ENCODE assay signal across 15 mouse cellular contexts in the genomic region with DNA sequence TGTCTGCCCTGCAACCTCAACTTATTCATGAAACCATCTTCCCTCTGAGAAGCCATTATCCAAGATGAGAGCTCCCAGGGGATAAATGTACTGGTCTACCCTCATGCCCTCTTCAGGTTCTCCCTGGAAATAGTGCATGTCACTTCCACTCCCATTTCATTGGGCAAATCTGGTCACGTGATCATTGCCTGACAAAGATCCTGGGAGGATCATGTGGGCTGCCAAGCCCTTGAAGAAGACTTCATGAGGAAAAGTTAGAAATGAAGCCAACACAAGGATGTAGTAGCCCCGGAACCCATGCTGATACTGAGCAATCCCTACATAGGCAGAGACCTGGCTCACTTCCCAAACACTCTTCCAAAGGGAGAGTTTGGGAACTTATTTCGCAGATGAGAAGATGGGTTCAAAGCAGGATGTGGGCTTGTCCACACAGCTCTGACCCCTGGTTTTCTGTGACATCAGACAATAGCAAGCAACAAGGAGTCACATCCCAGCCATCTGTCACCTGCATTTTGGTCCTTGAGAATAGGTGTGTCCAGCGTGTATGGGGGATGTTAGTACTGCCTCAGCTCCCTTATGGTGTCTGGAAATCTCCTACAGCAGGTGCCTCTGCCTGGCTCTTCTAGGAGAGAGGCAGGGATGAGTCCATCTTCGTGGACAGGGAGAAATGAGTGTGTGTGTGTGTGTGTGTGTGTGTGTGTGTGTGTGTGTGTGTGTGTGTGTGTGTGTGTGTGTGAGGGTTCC. TPM values are rescaled to one million over a fixed set of nuclear protein-coding genes. Genes with fewer than 3 reads are reported as not detected.
DNase-seq lines count a peak whose midpoint lies in the region; ATAC-seq lines count a peak whose summit lies in the region.
"Had no signal": no experiment of that assay in that cellular context is flagged by ENCODE, and none has a peak within 500 bp of the region (broad histone marks: within the 10 kb centered on the region; RNA-seq: fewer than 3 reads in every experiment).

No protein-coding gene starts in this region.

- no peaks in the 10 kb centered on the region for H3K9me3 ChIP-seq in hindbrain, embryonic 15.5 days
- no peaks in the 10 kb centered on the region for H3K9me3 ChIP-seq in hindbrain, embryonic 14.5 days (ENCODE audit: control insufficient read depth, low read length)
- H3K9me3 ChIP-seq in limb, embryonic 12.5 days = peaks cover 2% of the 10 kb centered on the region; the same call in 1 of the 2 replicates
- no peaks in the 10 kb centered on the region for H3K9me3 ChIP-seq in limb, embryonic 10.5 days (replicated peaks)
- H3K9me3 ChIP-seq in limb, embryonic 15.5 days = no peaks in the 10 kb centered on the region
- H3K9me3 ChIP-seq: embryonic facial prominence, embryonic 13.5 days; midbrain, embryonic 13.5 days had no signal

- H3K4me2 ChIP-seq in hindbrain, embryonic 15.5 days = no peak overlapping the region
- H3K4me2 ChIP-seq in hindbrain, embryonic 14.5 days (replicated peaks) = no peak overlapping the region
- H3K4me2 ChIP-seq in limb, embryonic 12.5 days = no peak overlapping the region
- H3K4me2 ChIP-seq in limb, embryonic 15.5 days = no peak overlapping the region
- H3K4me2 ChIP-seq: embryonic facial prominence, embryonic 13.5 days; midbrain, embryonic 13.5 days had no signal

- H3K36me3 ChIP-seq in hindbrain, embryonic 15.5 days = no peaks in the 10 kb centered on the region
- no peaks in the 10 kb centered on the region for H3K36me3 ChIP-seq in hindbrain, embryonic 14.5 days (replicated peaks; ENCODE audit: control insufficient read depth, insufficient read depth)
- peaks cover 32% of the 10 kb centered on the region for H3K36me3 ChIP-seq in limb, embryonic 12.5 days
- peaks cover 23% of the 10 kb centered on the region for H3K36me3 ChIP-seq in limb, embryonic 10.5 days
- peaks cover 28% of the 10 kb centered on the region for H3K36me3 ChIP-seq in limb, embryonic 15.5 days
- H3K36me3 ChIP-seq: midbrain, embryonic 13.5 days had no signal

- 73% methylated on average over 5 of the region's 5 CpGs for WGBS in hindbrain, embryonic 15.5 days
- WGBS in hindbrain, embryonic 14.5 days = 93% methylated on average over 5 of the region's 5 CpGs
- 89% methylated on average over 5 of the region's 5 CpGs for WGBS in limb, embryonic 12.5 days
- 91% methylated on average over 5 of the region's 5 CpGs for WGBS in limb, embryonic 10.5 days
- WGBS in limb, embryonic 15.5 days = 87% methylated on average over 5 of the region's 5 CpGs

- H3K27ac ChIP-seq in hindbrain, embryonic 15.5 days (replicated peaks) = 0 out of 2 replicates have a peak overlapping the region, but pooled peaks have one; percentile 34
- H3K27ac ChIP-seq in hindbrain, embryonic 14.5 days = no peak overlapping the region
- no peak overlapping the region for H3K27ac ChIP-seq in limb, embryonic 12.5 days
- H3K27ac ChIP-seq in limb, embryonic 10.5 days = no peak overlapping the region
- H3K27ac ChIP-seq in limb, embryonic 15.5 days = peak overlapping the region; percentile 27
- H3K27ac ChIP-seq: midbrain, embryonic 13.5 days had no signal

- H3K27me3 ChIP-seq in hindbrain, embryonic 15.5 days = no peaks in the 10 kb centered on the region
- no peaks in the 10 kb centered on the region for H3K27me3 ChIP-seq in hindbrain, embryonic 14.5 days (ENCODE audit: control insufficient read depth, insufficient read depth, low read length)
- H3K27me3 ChIP-seq in limb, embryonic 12.5 days = no peaks in the 10 kb centered on the region
- H3K27me3 ChIP-seq in limb, embryonic 10.5 days (ENCODE audit: low read depth, poor library complexity, severe bottlenecking) = no peaks in the 10 kb centered on the region
- H3K27me3 ChIP-seq in limb, embryonic 15.5 days = no peaks in the 10 kb centered on the region
- H3K27me3 ChIP-seq: CH12.LX; embryonic facial prominence, embryonic 13.5 days; midbrain, embryonic 13.5 days; Patski had no signal

- peak; percentile 10 for DNase-seq in cerebellum, adult 11-12 months
- no peak for DNase-seq in cerebellum, adult 8-10 months
- no peak for DNase-seq in hindbrain, embryonic 14.5 days (ENCODE audit: low spot score)
- no peak for DNase-seq in limb, embryonic 10.5 days (ENCODE audit: low spot score)
- no peak for DNase-seq in testis, postnatal 14 days (ENCODE audit: low spot score)
- DNase-seq: cerebellum, adult 11 months; kidney, postnatal 14 days; right cerebral cortex, postnatal 14 days had no signal

- H3K4me1 ChIP-seq in hindbrain, embryonic 15.5 days (replicated peaks) = 0 out of 2 replicates have a peak, but pooled peaks cover 6% of the 10 kb centered on the region
- H3K4me1 ChIP-seq in hindbrain, embryonic 14.5 days (replicated peaks; ENCODE audit: control insufficient read depth, insufficient read depth, low read length) = 0 out of 2 replicates have a peak, but pooled peaks cover 6% of the 10 kb centered on the region
- peaks cover 13% of the 10 kb centered on the region for H3K4me1 ChIP-seq in limb, embryonic 12.5 days (replicated peaks)
- H3K4me1 ChIP-seq in limb, embryonic 10.5 days = peaks cover 17% of the 10 kb centered on the region
- peaks cover 24% of the 10 kb centered on the region for H3K4me1 ChIP-seq in limb, embryonic 15.5 days
- H3K4me1 ChIP-seq: midbrain, embryonic 13.5 days had no signal

- ATAC-seq in hindbrain, embryonic 15.5 days (ENCODE audit: low FRiP score, low read depth) = no peak
- no peak for ATAC-seq in hindbrain, embryonic 14.5 days (ENCODE audit: low FRiP score)
- 0 out of 2 replicates have a peak, but pooled peaks have one; percentile 19 for ATAC-seq in limb, embryonic 12.5 days (ENCODE audit: insufficient number of reproducible peaks, insufficient read depth, low FRiP score, low TSS enrichment, low read depth)
- no peak for ATAC-seq in limb, embryonic 15.5 days (ENCODE audit: insufficient number of reproducible peaks, low FRiP score, low TSS enrichment, low read depth)

- no peak overlapping the region for H3K4me3 ChIP-seq in hindbrain, embryonic 15.5 days
- H3K4me3 ChIP-seq in hindbrain, embryonic 14.5 days (replicated peaks; ENCODE audit: low read length) = no peak overlapping the region
- H3K4me3 ChIP-seq in limb, embryonic 12.5 days (replicated peaks) = no peak overlapping the region
- H3K4me3 ChIP-seq in limb, embryonic 10.5 days = no peak overlapping the region
- H3K4me3 ChIP-seq in limb, embryonic 15.5 days = no peak overlapping the region
- H3K4me3 ChIP-seq: embryonic facial prominence, embryonic 13.5 days; midbrain, embryonic 13.5 days had no signal

- no peak overlapping the region for H3K9ac ChIP-seq in hindbrain, embryonic 15.5 days
- no peak overlapping the region for H3K9ac ChIP-seq in hindbrain, embryonic 14.5 days
- H3K9ac ChIP-seq in limb, embryonic 12.5 days (replicated peaks) = no peak overlapping the region
- H3K9ac ChIP-seq in limb, embryonic 15.5 days = no peak overlapping the region
- H3K9ac ChIP-seq: embryonic facial prominence, embryonic 13.5 days; midbrain, embryonic 13.5 days had no signal

RNA-seq across cellular contexts. Expression of gene Dhrs3, which starts 36.2 kb away (rescaled TPM):
- polyA plus RNA-seq in hindbrain, embryonic 15.5 days (2015; fragmentation: Nextera tagmentation; extraction: Ambion mirVana) = 46.5 and 59.9 TPM in 2 replicates
- polyA plus RNA-seq in hindbrain, embryonic 14.5 days (2014; fragmentation: Nextera tagmentation; extraction: Ambion mirVana) = 41.5 and 45.3 TPM in 2 replicates
- polyA plus RNA-seq in limb, embryonic 12.5 days (2016; fragmentation: Nextera tagmentation; extraction: Ambion mirVana) = 58.9 and 62.7 TPM in 2 replicates
- polyA plus RNA-seq in limb, embryonic 10.5 days (2016; fragmentation: Nextera tagmentation; extraction: Ambion mirVana) = 29.5 and 49.8 TPM in 2 replicates
- 113 and 114 TPM in 2 replicates for polyA plus RNA-seq in limb, embryonic 15.5 days (2015; fragmentation: Nextera tagmentation; extraction: Ambion mirVana)

Comparison
In these comparisons a context has a peak if more than half of its experiments do, and no peak if none do; other contexts are left out.
1. H3K27ac ChIP-seq: peak in hindbrain, embryonic 15.5 days (single experiment) and limb, embryonic 15.5 days (single experiment); none in hindbrain, embryonic 14.5 days (single experiment), limb, embryonic 12.5 days (single experiment) and limb, embryonic 10.5 days (single experiment).